Mouse (Mus musculus) embryonic facial prominence, embryonic 13.5 days (tissue): ENCODE measurements around the gene Adrb1. TPM values are rescaled to one million over a fixed set of nuclear protein-coding genes. Genes with fewer than 3 reads are reported as not detected.
"Not testable (repeated sequence)": the region's sequence is repeated elsewhere in the genome, so short reads cannot be mapped to it uniquely, and the experiment has no call there.

Experiments used
- ATAC-seq: fragments of 200-750 bp; cut with Nextera tagmentation; 2 replicates; pipeline ENCODE4 v1.8.0; 2017; ENCODE audit warnings: low read depth; ENCODE audit not compliant: insufficient number of reproducible peaks, insufficient read depth, low FRiP score, low TSS enrichment
- H3K27ac ChIP-seq: fragments of 300-500 bp; sonication (generic); 2 replicates; pipeline ENCODE4 v1.5.1; 2015; ENCODE audit warnings: moderate library complexity, mild to moderate bottlenecking, inconsistent platforms
- H3K27me3 ChIP-seq: fragments of 300-500 bp; sonication (generic); 2 replicates; pipeline ENCODE4 v1.6.1; 2015; ENCODE audit warnings: mild to moderate bottlenecking, inconsistent platforms
- H3K36me3 ChIP-seq: fragments of 300-500 bp; sonication (generic); 2 replicates; pipeline ENCODE4 v1.6.1; 2015; ENCODE audit warnings: mild to moderate bottlenecking, inconsistent platforms
- H3K4me1 ChIP-seq: fragments of 300-500 bp; sonication (generic); 2 replicates; pipeline ENCODE4 v1.6.1; 2015; ENCODE audit warnings: inconsistent platforms
- H3K4me2 ChIP-seq: fragments of 300-500 bp; sonication (generic); 2 replicates; pipeline ENCODE4 v1.6.1; 2015; ENCODE audit warnings: moderate library complexity, mild to moderate bottlenecking, inconsistent platforms
- H3K4me3 ChIP-seq: fragments of 300-500 bp; sonication (generic); 2 replicates; pipeline ENCODE4 v1.5.1; 2015; ENCODE audit warnings: mild to moderate bottlenecking, inconsistent platforms
- H3K9ac ChIP-seq: fragments of 300-500 bp; sonication (generic); 2 replicates; pipeline ENCODE4 v1.6.1; 2015; ENCODE audit warnings: mild to moderate bottlenecking, inconsistent platforms
- H3K9me3 ChIP-seq: fragments of 300-500 bp; sonication (generic); 2 replicates; pipeline ENCODE4 v1.6.1; 2016; ENCODE audit warnings: inconsistent platforms
- WGBS: fragments of 180-500 bp; shearing (Covaris S2); methylation state at CpG from one replicate; pipeline ENCODE4 v1.1.7; 2015; ENCODE audit warnings: mixed read lengths; 5-methylcytosine and 5-hydroxymethylcytosine counted together
- polyA plus RNA-seq: library from polyadenylated mRNA; unstranded; fragments of >200 nt; fragmentation: Nextera tagmentation; extraction: Ambion mirVana; gene quantifications from 2 replicates; pipeline ENCODE4 v1.2.1, GENCODE M21; 2015

The Adrb1 gene
- polyA plus RNA-seq, 1 experiment from 2014 or later, result 1.8 TPM

- no peak overlapping the region for H3K9ac ChIP-seq
- H3K27me3 ChIP-seq, result peaks cover 50% of the 10 kb centered on the region
- 43% methylated on average over 14 of the region's 14 CpGs for WGBS
- H3K4me2 ChIP-seq, result peak overlapping the region; percentile 18
- no peaks in the 10 kb centered on the region for H3K9me3 ChIP-seq
- no peak overlapping the region for H3K4me3 ChIP-seq
- H3K4me1 ChIP-seq, result peaks cover 32% of the 10 kb centered on the region
- H3K36me3 ChIP-seq, result no peaks in the 10 kb centered on the region
- ATAC-seq, result no peak
- H3K27ac ChIP-seq, result no peak overlapping the region
Observed at GRCm38 (mm10) chr19:56727170-56727877, 5.3 kb downstream of the Adrb1 start.

- H3K36me3 ChIP-seq, result no peaks in the 10 kb centered on the region
- no peak overlapping the region for H3K9ac ChIP-seq
- H3K4me2 ChIP-seq, result no peak overlapping the region
- 63% methylated on average over 7 of the region's 7 CpGs for WGBS
- ATAC-seq, result no peak
- H3K27me3 ChIP-seq, result peaks cover 3% of the 10 kb centered on the region; the same call in 1 of the 2 replicates
- no peak overlapping the region for H3K4me3 ChIP-seq
- no peaks in the 10 kb centered on the region for H3K9me3 ChIP-seq
- no peaks in the 10 kb centered on the region for H3K4me1 ChIP-seq
- no peak overlapping the region for H3K27ac ChIP-seq
Observed at GRCm38 (mm10) chr19:56734033-56734572, 12.1 kb downstream of the Adrb1 start.

GRCm38 (mm10) chr19:56735747-56736146 is 13.7 kb downstream of the Adrb1 start:
- no peak overlapping the region for H3K9ac ChIP-seq
- H3K36me3 ChIP-seq, result no peaks in the 10 kb centered on the region
- 59% methylated on average over 4 of the region's 4 CpGs for WGBS
- no peak overlapping the region for H3K4me3 ChIP-seq
- peaks cover 3% of the 10 kb centered on the region; the same call in 1 of the 2 replicates for H3K27me3 ChIP-seq
- no peaks in the 10 kb centered on the region for H3K9me3 ChIP-seq
- ATAC-seq, result no peak
- H3K4me2 ChIP-seq, result no peak overlapping the region
- H3K4me1 ChIP-seq, result no peaks in the 10 kb centered on the region
- H3K27ac ChIP-seq, result no peak overlapping the region

- no peak for ATAC-seq
- H3K27ac ChIP-seq, result no peak overlapping the region
- 66% methylated on average over 5 of the region's 5 CpGs for WGBS
- H3K27me3 ChIP-seq, result no peaks in the 10 kb centered on the region
- H3K9me3 ChIP-seq, result no peaks in the 10 kb centered on the region
- no peak overlapping the region for H3K4me3 ChIP-seq
- no peaks in the 10 kb centered on the region for H3K4me1 ChIP-seq
- no peaks in the 10 kb centered on the region for H3K36me3 ChIP-seq
- no peak overlapping the region for H3K9ac ChIP-seq
- H3K4me2 ChIP-seq, result no peak overlapping the region
Observed at GRCm38 (mm10) chr19:56736287-56736686, 14.3 kb downstream of the Adrb1 start.

GRCm38 (mm10) chr19:56745061-56745460 is 23.1 kb downstream of the Adrb1 start:
- no peak overlapping the region for H3K4me3 ChIP-seq
- no peak overlapping the region for H3K27ac ChIP-seq
- H3K4me2 ChIP-seq, result no peak overlapping the region
- peaks cover 35% of the 10 kb centered on the region for H3K4me1 ChIP-seq
- H3K36me3 ChIP-seq, result no peaks in the 10 kb centered on the region
- WGBS, result 58% methylated on average over 7 of the region's 7 CpGs
- ATAC-seq, result no peak
- no peak overlapping the region for H3K9ac ChIP-seq
- H3K9me3 ChIP-seq, result no peaks in the 10 kb centered on the region
- H3K27me3 ChIP-seq, result no peaks in the 10 kb centered on the region

- no peak for ATAC-seq
- Histone ChIP-seq H3K36me3 (no peaks in the 10 kb centered on the region), H3K4me2 (no peak overlapping the region), H3K4me3 (no peak overlapping the region), H3K9me3 (no peaks in the 10 kb centered on the region), H3K9ac (no peak overlapping the region), H3K4me1 (peaks cover 36% of the 10 kb centered on the region), H3K27me3 (no peaks in the 10 kb centered on the region), H3K27ac (no peak overlapping the region)
- WGBS, result 55% methylated on average over 6 of the region's 6 CpGs
Observed at GRCm38 (mm10) chr19:56745528-56745927, 23.5 kb downstream of the Adrb1 start.

GRCm38 (mm10) chr19:56746618-56747017 is 24.6 kb downstream of the Adrb1 start:
- ATAC-seq, result no peak
- 87% methylated on average over 9 of the region's 9 CpGs for WGBS

GRCm38 (mm10) chr19:56747878-56748277 is 25.9 kb downstream of the Adrb1 start:
- no peaks in the 10 kb centered on the region for H3K27me3 ChIP-seq
- H3K9me3 ChIP-seq, result no peaks in the 10 kb centered on the region
- no peak overlapping the region; the same call in 1 of the 2 replicates for H3K27ac ChIP-seq
- no peak overlapping the region for H3K4me2 ChIP-seq
- 76% methylated on average over 10 of the region's 10 CpGs for WGBS
- no peak overlapping the region for H3K9ac ChIP-seq
- H3K4me1 ChIP-seq, result peaks cover 36% of the 10 kb centered on the region
- H3K36me3 ChIP-seq, result no peaks in the 10 kb centered on the region
- no peak overlapping the region for H3K4me3 ChIP-seq
- ATAC-seq, result no peak

More at GRCm38 (mm10) chr19:56746618-56747017, 24.6 kb downstream of the Adrb1 start:
- H3K27ac ChIP-seq, result no peak overlapping the region
- H3K9me3 ChIP-seq, result no peaks in the 10 kb centered on the region
- no peak overlapping the region for H3K4me3 ChIP-seq
- peaks cover 36% of the 10 kb centered on the region for H3K4me1 ChIP-seq
- no peaks in the 10 kb centered on the region for H3K27me3 ChIP-seq
- no peaks in the 10 kb centered on the region for H3K36me3 ChIP-seq
- no peak overlapping the region for H3K9ac ChIP-seq
- H3K4me2 ChIP-seq, result no peak overlapping the region

- ATAC-seq, result no peak
- no peak overlapping the region for H3K4me3 ChIP-seq
- H3K4me2 ChIP-seq, result no peak overlapping the region
- 6% methylated on average over 3 of the region's 3 CpGs for WGBS
- no peaks in the 10 kb centered on the region for H3K36me3 ChIP-seq
- no peaks in the 10 kb centered on the region for H3K9me3 ChIP-seq
- H3K27me3 ChIP-seq, result no peaks in the 10 kb centered on the region
- peak overlapping the region; percentile 72 for H3K27ac ChIP-seq
- H3K4me1 ChIP-seq, result peaks cover 35% of the 10 kb centered on the region
- no peak overlapping the region for H3K9ac ChIP-seq
Observed at GRCm38 (mm10) chr19:56749343-56749742, 27.3 kb downstream of the Adrb1 start.

GRCm38 (mm10) chr19:56750709-56751108 is 28.7 kb downstream of the Adrb1 start:
- Histone ChIP-seq H3K9me3 (no peaks in the 10 kb centered on the region), H3K4me1 (peaks cover 30% of the 10 kb centered on the region), H3K27ac (no peak overlapping the region), H3K36me3 (no peaks in the 10 kb centered on the region), H3K4me3 (no peak overlapping the region), H3K9ac (no peak overlapping the region), H3K27me3 (no peaks in the 10 kb centered on the region), H3K4me2 (no peak overlapping the region)
- no peak for ATAC-seq
- 38% methylated on average over 4 of the region's 4 CpGs for WGBS

- H3K9ac ChIP-seq, H3K4me2 ChIP-seq, H3K9me3 ChIP-seq, ATAC-seq, H3K4me3 ChIP-seq, H3K36me3 ChIP-seq, H3K27ac ChIP-seq, H3K4me1 ChIP-seq, H3K27me3 ChIP-seq: not testable (repeated sequence)
- WGBS, result 94% methylated on average over 2 of the region's 2 CpGs
Observed at GRCm38 (mm10) chr19:56754456-56754855, 32.5 kb downstream of the Adrb1 start.

- Histone ChIP-seq H3K9me3 (no peaks in the 10 kb centered on the region), H3K4me2 (no peak overlapping the region), H3K27ac (no peak overlapping the region), H3K4me3 (no peak overlapping the region), H3K27me3 (no peaks in the 10 kb centered on the region), H3K36me3 (no peaks in the 10 kb centered on the region), H3K9ac (no peak overlapping the region), H3K4me1 (no peaks in the 10 kb centered on the region)
- ATAC-seq, result no peak
- 83% methylated on average over 10 of the region's 10 CpGs for WGBS
Observed at GRCm38 (mm10) chr19:56756412-56756811, 34.4 kb downstream of the Adrb1 start.
